In the genomic region with DNA sequence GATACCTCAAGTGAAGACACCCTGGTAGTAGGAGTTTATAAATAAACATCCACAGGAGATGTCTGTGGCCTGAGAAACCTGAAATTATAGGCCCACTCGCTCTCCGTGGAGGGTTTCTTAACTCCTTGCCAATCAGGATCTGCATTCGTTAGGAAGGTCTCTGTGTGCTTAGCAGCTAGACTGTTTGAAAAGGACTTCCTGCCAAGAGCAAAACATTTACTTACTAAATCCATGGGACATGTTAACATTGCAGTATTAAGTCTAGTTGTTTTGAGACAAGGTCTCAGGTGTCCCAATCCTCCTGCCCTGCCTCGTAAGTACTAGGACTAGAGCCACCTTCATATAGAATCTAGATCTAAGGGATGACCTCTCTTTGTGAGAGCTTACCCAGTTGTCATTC, we compare ENCODE assay signal across 9 mouse cellular contexts.
"Had no signal": no experiment of that assay in that cellular context is flagged by ENCODE, and none has a peak within 500 bp of the region (broad histone marks: within the 10 kb centered on the region; RNA-seq: fewer than 3 reads in every experiment).

No protein-coding gene starts in this region.

- H3K4me2 ChIP-seq: stomach, embryonic 15.5 days had no signal

- H3K9me3 ChIP-seq: limb, embryonic 10.5 days; liver, embryonic 15.5 days; lung, embryonic 15.5 days; midbrain, embryonic 13.5 days; stomach, embryonic 15.5 days had no signal

- DNase-seq: kidney, adult 11 months; kidney, postnatal 14 days; lung, postnatal 4 days; right cerebral cortex, postnatal 14 days had no signal

- H3K27ac ChIP-seq: limb, embryonic 10.5 days; liver, embryonic 15.5 days; lung, embryonic 15.5 days; midbrain, embryonic 13.5 days; stomach, embryonic 15.5 days had no signal

- H3K27me3 ChIP-seq: liver, embryonic 15.5 days; lung, embryonic 15.5 days; midbrain, embryonic 13.5 days; stomach, embryonic 15.5 days had no signal

- H3K36me3 ChIP-seq: liver, embryonic 15.5 days; lung, embryonic 15.5 days; stomach, embryonic 15.5 days had no signal

- H3K4me3 ChIP-seq: limb, embryonic 10.5 days; lung, embryonic 15.5 days; stomach, embryonic 15.5 days had no signal

- H3K9ac ChIP-seq: liver, embryonic 15.5 days; lung, embryonic 15.5 days; midbrain, embryonic 13.5 days; stomach, embryonic 15.5 days had no signal

- ATAC-seq: midbrain, embryonic 13.5 days had no signal
